Mouse (Mus musculus) erythroblast, embryonic 14.5 days (primary cell): ENCODE measurements around the gene Traf3ip1. TPM values are rescaled to one million over a fixed set of nuclear protein-coding genes. Genes with fewer than 3 reads are reported as not detected.
A peak's percentile ranks its signal among the peaks of the same experiment; 100 is the strongest.

Source experiments
- H3K27me3 ChIP-seq: 2 replicates; pipeline ENCODE4 v1.6.1; 2012; ENCODE audit warnings: inconsistent platforms; ENCODE audit not compliant: control insufficient read depth
- H3K36me3 ChIP-seq: 2 replicates; pipeline ENCODE4 v1.6.1; 2012; ENCODE audit warnings: mild to moderate bottlenecking, inconsistent platforms; ENCODE audit not compliant: control insufficient read depth
- H3K4me1 ChIP-seq: 2 replicates; pipeline ENCODE4 v1.6.1; 2012; ENCODE audit warnings: inconsistent platforms; ENCODE audit not compliant: control insufficient read depth
- H3K4me3 ChIP-seq: replicated peaks from 2 replicates; pipeline ENCODE3; 2012; ENCODE audit warnings: moderate library complexity, mild to moderate bottlenecking, inconsistent platforms
- H3K9me3 ChIP-seq: 2 replicates; pipeline ENCODE4 v1.6.1; 2012; ENCODE audit warnings: low read length, inconsistent platforms, mixed read lengths; ENCODE audit not compliant: control insufficient read depth
- GATA1 ChIP-seq: IDR thresholded peaks from 2 replicates; pipeline ENCODE4 v1.6.1; 2012; ENCODE audit warnings: low read length, inconsistent platforms, mixed read lengths
- TAL1 ChIP-seq: IDR thresholded peaks from 3 replicates; pipeline ENCODE4 v1.6.1; 2012; ENCODE audit warnings: low read length, inconsistent platforms, mixed read lengths
- polyA plus RNA-seq: library from polyadenylated mRNA; stranded (reverse); fragments of >175 nt; gene quantifications from 2 replicates; pipeline ENCODE4 v1.2.3, GENCODE M21; 2012

The Traf3ip1 gene
- polyA plus RNA-seq, 1 experiment = 0.45 TPM

DNA sequence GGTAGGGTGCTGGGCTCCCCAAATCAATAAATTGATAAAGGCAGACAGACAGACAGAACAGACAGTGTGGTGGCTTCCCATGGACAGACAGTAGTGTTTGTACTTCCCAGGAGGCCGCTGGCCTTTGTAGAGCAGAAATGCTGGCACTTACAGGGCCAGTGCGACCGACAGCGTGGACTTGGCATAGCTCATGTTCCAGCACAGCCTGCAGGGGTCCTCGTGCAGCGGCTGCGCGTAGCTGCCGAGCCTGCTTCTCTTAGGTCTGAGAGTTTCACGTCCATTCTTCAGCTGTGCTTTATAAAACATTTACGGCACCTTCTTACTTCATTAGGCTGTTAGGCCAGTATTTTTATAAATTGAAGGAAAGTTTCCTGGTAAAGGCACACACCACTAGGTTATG is 20.5 kb downstream of the Traf3ip1 start:
- Histone ChIP-seq H3K36me3 (peaks cover 34% of the 10 kb centered on the region), H3K4me1 (no peaks in the 10 kb centered on the region), H3K27me3 (no peaks in the 10 kb centered on the region), H3K4me3 (no peak overlapping the region), H3K9me3 (no peaks in the 10 kb centered on the region)
- no peak for TF ChIP-seq GATA1
- no peak for TF ChIP-seq TAL1

DNA sequence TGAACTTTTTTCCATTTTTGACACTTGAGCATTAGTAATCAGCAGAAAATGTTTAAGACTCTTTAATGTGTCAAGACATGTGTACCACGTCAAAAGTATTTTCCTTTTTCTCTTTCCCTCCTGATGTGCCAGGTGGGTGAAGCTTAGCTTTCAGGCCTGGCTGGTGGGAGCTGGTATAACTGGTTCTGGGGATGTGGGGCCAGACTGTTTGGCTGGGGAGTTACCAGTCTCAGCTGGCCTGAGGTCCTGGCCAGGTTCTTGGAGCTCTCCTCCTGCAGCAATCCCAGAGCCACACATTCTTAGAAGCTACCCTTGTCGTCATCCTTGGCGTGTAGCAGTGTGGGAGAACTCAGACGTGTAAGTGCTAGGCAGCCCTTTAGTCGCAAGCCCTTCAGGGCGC is 21.2 kb downstream of the Traf3ip1 start:
- TF ChIP-seq GATA1 (no peak), TAL1 (no peak)
- H3K27me3 ChIP-seq = no peaks in the 10 kb centered on the region
- H3K4me3 ChIP-seq = no peak overlapping the region
- H3K36me3 ChIP-seq = peaks cover 38% of the 10 kb centered on the region
- H3K9me3 ChIP-seq = no peaks in the 10 kb centered on the region
- H3K4me1 ChIP-seq = no peaks in the 10 kb centered on the region

DNA sequence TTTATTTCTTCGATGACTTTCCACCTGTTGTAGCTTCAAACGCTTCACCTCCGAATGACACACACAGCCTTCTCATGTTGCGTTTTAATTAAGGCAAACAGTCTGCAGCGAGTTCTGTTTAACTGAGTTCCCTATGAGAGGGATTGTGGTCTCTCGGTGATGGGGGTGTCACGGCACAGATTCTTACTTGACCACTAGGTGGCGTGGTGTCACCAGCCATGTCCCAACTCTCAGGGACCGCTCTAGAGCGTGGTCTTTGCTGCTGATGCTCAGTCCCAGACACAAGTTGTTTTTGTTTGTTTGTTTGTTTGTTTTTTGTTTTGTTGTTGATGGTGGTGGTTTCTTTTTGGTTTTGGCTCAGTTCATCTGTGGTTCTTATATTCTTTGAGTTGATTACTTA is 29.3 kb downstream of the Traf3ip1 start:
- peaks cover 2% of the 10 kb centered on the region; the same call in 1 of the 2 replicates for H3K4me1 ChIP-seq
- TF ChIP-seq GATA1 (no peak), TAL1 (no peak)
- peaks cover 67% of the 10 kb centered on the region for H3K36me3 ChIP-seq
- no peak overlapping the region for H3K4me3 ChIP-seq
- H3K9me3 ChIP-seq = no peaks in the 10 kb centered on the region
- H3K27me3 ChIP-seq = no peaks in the 10 kb centered on the region

DNA sequence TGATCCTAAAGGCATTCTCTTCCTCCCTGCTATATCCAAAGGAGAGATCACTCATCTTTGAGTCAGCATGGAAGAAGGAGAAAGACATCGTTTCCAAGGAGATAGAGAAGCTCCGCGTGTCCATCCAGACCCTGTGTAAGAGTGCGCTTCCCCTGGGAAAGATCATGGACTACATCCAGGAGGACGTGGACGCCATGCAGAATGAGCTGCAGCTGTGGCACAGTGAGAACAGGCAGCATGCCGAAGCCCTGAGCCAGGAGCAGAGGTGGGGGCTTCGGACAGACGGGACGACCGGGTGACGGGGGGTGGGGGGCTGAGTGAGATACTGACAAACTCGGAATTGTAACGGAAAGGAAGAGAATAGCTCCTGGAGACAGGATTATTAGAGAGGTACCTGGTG is 31.4 kb downstream of the Traf3ip1 start:
- H3K9me3 ChIP-seq = no peaks in the 10 kb centered on the region
- H3K4me3 ChIP-seq = no peak overlapping the region
- peaks cover 10% of the 10 kb centered on the region for H3K4me1 ChIP-seq
- no peaks in the 10 kb centered on the region for H3K27me3 ChIP-seq
- H3K36me3 ChIP-seq = peaks cover 66% of the 10 kb centered on the region
- TF ChIP-seq TAL1 (no peak), GATA1 (no peak)

DNA sequence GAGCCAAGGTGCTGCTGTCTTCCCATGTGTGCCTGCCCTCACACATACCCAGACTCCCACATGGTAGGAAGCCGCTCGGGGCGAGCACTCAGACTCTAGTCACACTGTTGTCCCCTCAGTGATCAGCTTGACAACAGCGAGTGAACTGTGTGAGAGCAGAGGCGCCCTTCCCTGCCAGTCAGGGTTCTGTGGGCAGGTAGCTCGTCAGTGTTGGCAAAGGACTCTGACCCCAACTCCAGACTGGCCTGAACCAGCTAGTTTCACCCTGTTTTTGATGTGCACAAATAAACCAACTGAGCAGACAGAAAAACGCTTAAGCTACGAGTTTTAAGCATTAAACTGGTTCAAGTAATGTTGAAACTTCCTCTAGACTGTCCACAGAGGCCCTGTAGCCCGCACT is 35.7 kb downstream of the Traf3ip1 start:
- Histone ChIP-seq H3K4me3 (no peak overlapping the region), H3K36me3 (peaks cover 65% of the 10 kb centered on the region), H3K27me3 (no peaks in the 10 kb centered on the region), H3K4me1 (peaks cover 47% of the 10 kb centered on the region), H3K9me3 (no peaks in the 10 kb centered on the region)
- TF ChIP-seq TAL1 (no peak), GATA1 (no peak)

DNA sequence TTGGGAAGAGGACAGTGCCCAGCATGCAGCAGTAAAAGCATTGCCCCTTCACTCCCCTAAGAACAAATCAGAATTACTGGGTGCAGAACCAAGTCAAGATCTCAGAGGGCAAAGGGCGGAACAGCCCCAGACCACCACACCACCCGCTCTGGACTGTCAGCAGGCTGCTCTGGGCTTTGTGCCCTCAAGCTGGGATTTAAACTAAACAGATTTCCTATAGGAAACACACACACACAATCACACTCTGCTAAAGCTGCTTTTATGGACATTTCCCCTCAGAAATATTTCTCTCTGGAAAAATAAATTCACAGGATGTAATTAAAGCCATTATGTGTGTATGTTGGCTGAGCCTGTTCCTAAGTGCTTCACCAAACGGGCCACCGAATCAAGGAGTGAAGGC is 37.8 kb downstream of the Traf3ip1 start:
- H3K27me3 ChIP-seq = no peaks in the 10 kb centered on the region
- peaks cover 63% of the 10 kb centered on the region for H3K4me1 ChIP-seq
- TF ChIP-seq TAL1 (no peak), GATA1 (no peak)
- peaks cover 61% of the 10 kb centered on the region for H3K36me3 ChIP-seq
- H3K9me3 ChIP-seq = no peaks in the 10 kb centered on the region
- no peak overlapping the region for H3K4me3 ChIP-seq

DNA sequence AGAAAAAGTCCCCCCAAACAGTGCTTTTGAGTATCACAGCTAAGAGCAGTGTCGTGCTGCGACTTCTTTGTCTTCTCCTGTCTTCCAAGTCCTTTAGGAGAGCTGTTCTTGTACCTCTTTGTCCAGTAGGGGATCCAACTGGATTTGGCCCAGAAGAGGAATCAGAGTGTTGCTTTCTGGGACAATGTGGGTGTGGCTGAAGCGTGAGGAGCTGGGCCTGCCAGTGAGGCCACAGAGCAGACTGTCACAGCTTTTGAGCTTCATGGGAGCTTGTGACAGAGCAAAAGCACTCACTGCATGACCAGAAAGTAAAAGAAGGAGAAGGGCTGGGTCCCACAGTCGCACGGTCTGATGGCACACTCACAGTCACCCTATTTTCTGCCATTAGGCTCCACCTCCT is 38.4 kb downstream of the Traf3ip1 start:
- Histone ChIP-seq H3K4me1 (peaks cover 68% of the 10 kb centered on the region), H3K9me3 (no peaks in the 10 kb centered on the region), H3K4me3 (peak overlapping the region; percentile 50), H3K36me3 (peaks cover 54% of the 10 kb centered on the region), H3K27me3 (no peaks in the 10 kb centered on the region)
- TF ChIP-seq GATA1 = no peak
- TF ChIP-seq TAL1 = no peak

DNA sequence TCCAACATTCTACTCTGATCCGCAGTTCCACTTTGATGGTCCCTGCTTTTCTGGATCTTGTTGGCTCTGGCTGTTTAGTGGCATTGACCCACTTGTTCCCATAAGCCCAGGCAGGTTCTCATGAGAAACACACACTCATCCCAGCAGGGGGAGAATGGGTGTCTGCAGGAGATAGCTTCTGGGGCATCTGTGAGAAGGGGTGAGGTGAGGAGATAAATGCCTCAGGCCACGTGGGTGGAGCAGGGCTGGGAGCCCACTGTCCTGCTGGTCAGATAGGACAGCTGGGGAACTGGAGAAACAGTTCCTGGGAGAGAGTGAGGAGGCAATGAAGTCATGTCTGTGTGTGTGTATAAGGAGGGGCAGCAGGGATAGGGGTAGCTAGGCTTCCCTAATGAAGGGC is 39.0 kb downstream of the Traf3ip1 start:
- TF ChIP-seq TAL1 (peak; percentile 81), GATA1 (peak; percentile 81)
- Histone ChIP-seq H3K9me3 (no peaks in the 10 kb centered on the region), H3K27me3 (no peaks in the 10 kb centered on the region), H3K4me3 (peak overlapping the region; percentile 50), H3K4me1 (peaks cover 71% of the 10 kb centered on the region), H3K36me3 (peaks cover 49% of the 10 kb centered on the region)

DNA sequence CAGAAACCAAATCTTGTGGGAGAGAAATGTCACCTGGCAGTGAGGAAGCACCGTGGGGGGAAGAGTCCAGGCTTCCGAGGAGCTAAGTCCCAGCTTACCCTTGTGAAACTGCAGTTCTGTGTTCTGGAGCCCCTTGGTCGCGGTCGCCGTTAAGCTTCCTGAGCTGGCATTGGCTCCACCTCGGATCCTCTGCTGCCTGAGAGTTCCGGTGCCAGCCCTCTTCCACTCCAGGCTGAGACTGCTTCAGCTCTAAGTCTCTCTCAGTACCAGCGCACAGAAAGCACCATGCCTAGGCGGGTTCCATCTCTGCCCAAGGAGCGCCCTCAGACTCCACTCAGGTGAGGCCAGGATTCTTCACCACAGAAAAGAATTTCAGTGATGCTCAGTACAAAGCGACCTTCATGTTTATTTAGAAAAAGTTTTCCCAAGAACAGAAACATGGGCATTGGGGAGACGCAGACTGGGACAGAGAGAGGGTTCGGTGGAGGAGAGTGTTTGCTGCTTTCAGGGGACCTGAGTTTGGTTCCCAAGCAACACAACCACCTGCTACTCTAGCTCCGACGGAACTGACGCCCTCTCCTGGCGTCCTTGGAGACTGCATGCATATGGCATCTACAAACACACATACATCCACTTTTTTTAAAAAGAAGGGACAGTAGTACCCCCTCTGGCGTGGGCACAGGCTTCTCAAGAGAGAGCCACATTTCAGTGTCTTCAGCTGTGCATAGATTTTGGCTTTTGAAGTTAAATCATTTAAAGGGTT is 39.7 kb downstream of the Traf3ip1 start:
- Histone ChIP-seq H3K4me1 (peaks cover 78% of the 10 kb centered on the region), H3K27me3 (no peaks in the 10 kb centered on the region), H3K9me3 (no peaks in the 10 kb centered on the region), H3K4me3 (peak overlapping the region; percentile 50), H3K36me3 (peaks cover 45% of the 10 kb centered on the region)
- TF ChIP-seq TAL1 (no peak), GATA1 (no peak)
